Mouse (Mus musculus) megakaryocyte, adult 5-6 weeks (primary cell): ENCODE measurements around the gene Gabrg3. TPM values are rescaled to one million over a fixed set of nuclear protein-coding genes. Genes with fewer than 3 reads are reported as not detected.

Experiments
- ATAC-seq: 2 replicates; pipeline ENCODE4 v1.8.0; 2016; ENCODE audit warnings: mild to moderate bottlenecking, inconsistent platforms; ENCODE audit not compliant: poor library complexity, severe bottlenecking
- total RNA-seq, 2 experiments: library from RNA; stranded (forward) in 1 of 2; stranded (reverse) in 1 of 2; fragments of 153-499, 151-499 nt in 1 of 2; fragments of 221-1000, 200-1000 nt in 1 of 2; gene quantifications; 2 replicates each; pipeline versions ENCODE4 v1.2.3 to v1.2.4; 2015 to 2017

The Gabrg3 gene
- total RNA-seq (2015) (not detected in 2 replicates), total RNA-seq (2017) (not detected in 2 replicates)

GRCm38 (mm10) chr7:57386517-57387340 is at the start of gene Gabrg3:
Gene Gabrg3 (minus strand): TSS chr7:57387188.
- ATAC-seq, result no peak

- no peak for ATAC-seq
Observed at GRCm38 (mm10) chr7:57422675-57423074, 35.7 kb upstream of the Gabrg3 start.

- no peak for ATAC-seq
Observed at GRCm38 (mm10) chr7:57421044-57421443, 34.1 kb upstream of the Gabrg3 start.

GRCm38 (mm10) chr7:57419392-57419791 is 32.4 kb upstream of the Gabrg3 start, which contains the start of gene Gabrb3:
Gene Gabrb3 (plus strand): TSS chr7:57419692.
- ATAC-seq, result no peak

GRCm38 (mm10) chr7:57412896-57413295 is 25.9 kb upstream of the Gabrg3 start:
- ATAC-seq, result no peak

- ATAC-seq, result no peak
Observed at GRCm38 (mm10) chr7:57411163-57411562, 24.2 kb upstream of the Gabrg3 start.

- ATAC-seq, result no peak
Observed at GRCm38 (mm10) chr7:57393551-57393950, 6.6 kb upstream of the Gabrg3 start.

- no peak for ATAC-seq
Observed at GRCm38 (mm10) chr7:57390046-57390445, 3.1 kb upstream of the Gabrg3 start.

- ATAC-seq, result no peak
Observed at GRCm38 (mm10) chr7:57387341-57387654, 310 bp upstream of the Gabrg3 start.

GRCm38 (mm10) chr7:57384112-57384511 is 2.9 kb downstream of the Gabrg3 start:
- ATAC-seq, result no peak

GRCm38 (mm10) chr7:57366013-57366390 is 21.0 kb downstream of the Gabrg3 start:
- ATAC-seq, result no peak

- ATAC-seq, result no peak
Observed at GRCm38 (mm10) chr7:57365134-57366012, 21.6 kb downstream of the Gabrg3 start.

- no peak for ATAC-seq
Observed at GRCm38 (mm10) chr7:57363812-57364211, 23.2 kb downstream of the Gabrg3 start.

GRCm38 (mm10) chr7:57357871-57358540 is 29.0 kb downstream of the Gabrg3 start:
- ATAC-seq, result no peak

GRCm38 (mm10) chr7:57356565-57357301 is 30.3 kb downstream of the Gabrg3 start:
- ATAC-seq, result no peak

GRCm38 (mm10) chr7:57348774-57349173 is 38.2 kb downstream of the Gabrg3 start:
- ATAC-seq, result no peak

- ATAC-seq, result no peak
Observed at GRCm38 (mm10) chr7:57341910-57342309, 45.1 kb downstream of the Gabrg3 start.

GRCm38 (mm10) chr7:57331211-57331610 is 55.8 kb downstream of the Gabrg3 start:
- no peak for ATAC-seq

GRCm38 (mm10) chr7:57330240-57330639 is 56.7 kb downstream of the Gabrg3 start:
- ATAC-seq, result no peak

- no peak for ATAC-seq
Observed at GRCm38 (mm10) chr7:57324473-57324872, 62.5 kb downstream of the Gabrg3 start.

- ATAC-seq, result no peak
Observed at GRCm38 (mm10) chr7:57322086-57322485, 64.9 kb downstream of the Gabrg3 start.
